Mouse (Mus musculus) forebrain, embryonic 15.5 days (tissue): ENCODE data around the gene Hnrnpr. TPM values are rescaled to one million over a fixed set of nuclear protein-coding genes. Genes with fewer than 3 reads are reported as not detected.

Source experiments
- ATAC-seq: fragments of 200-750 bp; cut with Nextera tagmentation; replicated peaks from 2 replicates; pipeline ENCODE4 v1.8.0; 2017; ENCODE audit warnings: mild to moderate bottlenecking, moderate TSS enrichment, moderate library complexity
- H3K27ac ChIP-seq: fragments of 300-500 bp; sonication (generic); replicated peaks from 2 replicates; pipeline ENCODE4 v1.5.1; 2015; ENCODE audit warnings: mild to moderate bottlenecking, inconsistent platforms
- H3K27me3 ChIP-seq: fragments of 300-500 bp; sonication (generic); 2 replicates; pipeline ENCODE4 v1.6.1; 2015; ENCODE audit warnings: inconsistent platforms
- H3K36me3 ChIP-seq: fragments of 300-500 bp; sonication (generic); 2 replicates; pipeline ENCODE4 v1.6.1; 2015; ENCODE audit warnings: mild to moderate bottlenecking, inconsistent platforms
- H3K4me1 ChIP-seq: fragments of 300-500 bp; sonication (generic); 2 replicates; pipeline ENCODE4 v1.6.1; 2015; ENCODE audit warnings: inconsistent platforms
- H3K4me2 ChIP-seq: fragments of 300-500 bp; sonication (generic); replicated peaks from 2 replicates; pipeline ENCODE4 v1.6.1; 2015; ENCODE audit warnings: mild to moderate bottlenecking, inconsistent platforms
- H3K4me3 ChIP-seq: fragments of 300-500 bp; sonication (generic); 2 replicates; pipeline ENCODE4 v1.5.1; 2015; ENCODE audit warnings: mild to moderate bottlenecking, inconsistent platforms
- H3K9ac ChIP-seq: fragments of 300-500 bp; sonication (generic); replicated peaks from 2 replicates; pipeline ENCODE4 v1.6.1; 2015; ENCODE audit warnings: mild to moderate bottlenecking, inconsistent platforms
- H3K9me3 ChIP-seq: fragments of 300-500 bp; sonication (generic); 2 replicates; pipeline ENCODE4 v1.6.1; 2016; ENCODE audit warnings: inconsistent platforms
- WGBS: fragments of 180-500 bp; shearing (Covaris S2); methylation state at CpG from one replicate; pipeline ENCODE4 v1.1.7; 2015; ENCODE audit warnings: mixed read lengths; 5-methylcytosine and 5-hydroxymethylcytosine counted together
- polyA plus RNA-seq: library from polyadenylated mRNA; unstranded; fragments of >200 nt; fragmentation: Nextera tagmentation; extraction: Ambion mirVana; gene quantifications from 2 replicates; pipeline ENCODE4 v1.2.1, GENCODE M21; 2015

Hnrnpr gene
- polyA plus RNA-seq, 1 experiment from 2014 or later: 258 TPM

DNA sequence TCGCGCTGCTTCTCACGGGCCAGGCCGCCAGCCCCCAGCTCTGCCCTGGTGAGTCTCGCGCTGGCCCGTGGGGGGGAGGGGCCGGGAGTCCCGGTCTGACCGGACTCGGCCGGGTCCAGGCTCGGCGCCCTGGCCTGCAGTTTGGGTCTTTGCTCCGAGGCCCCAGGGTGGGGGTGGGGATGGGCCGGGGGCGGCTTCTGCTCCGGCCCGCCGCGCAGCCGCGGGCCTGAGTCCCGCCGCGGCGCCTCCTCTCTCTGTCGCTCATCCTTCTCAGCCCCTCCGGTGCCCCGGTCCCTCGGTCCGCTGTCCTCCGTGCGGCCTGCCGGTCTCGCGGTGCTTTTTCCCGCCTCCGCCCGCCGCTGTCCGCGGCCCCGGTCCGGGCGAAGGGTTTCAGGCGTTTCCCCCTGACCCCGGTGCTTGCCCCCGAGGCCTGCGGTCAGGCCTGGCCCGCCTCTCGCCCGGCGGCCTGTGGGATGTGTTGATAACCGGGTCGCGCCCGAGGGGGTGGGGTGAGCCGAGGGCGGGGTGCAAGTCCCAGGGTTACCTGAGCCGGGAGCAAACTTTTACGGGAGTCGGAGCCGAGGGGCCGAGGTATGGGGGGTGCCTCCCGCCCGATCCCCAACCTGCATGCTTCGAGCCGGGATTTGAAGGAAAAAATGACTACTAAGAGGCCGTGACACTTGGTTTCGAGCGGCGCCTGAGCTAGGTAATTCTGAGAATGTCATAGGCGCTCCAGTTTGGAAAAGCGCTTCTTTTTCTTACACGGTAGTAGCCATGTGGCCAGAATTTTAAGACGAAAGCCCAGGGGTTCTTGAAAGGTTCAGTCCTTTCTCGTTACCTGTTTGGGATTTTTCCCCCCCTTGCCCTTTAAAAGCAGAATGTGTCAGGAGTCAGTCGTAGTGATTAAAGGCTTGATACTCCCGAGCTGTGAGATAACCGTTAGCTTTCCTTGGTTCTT lies 579 bp downstream of the Hnrnpr start:
- H3K4me3 ChIP-seq: peak overlapping the region; percentile 86
- ATAC-seq: 0 out of 2 replicates have a peak, but pooled peaks have one; percentile 3
- under 1% methylated on average over 80 of the region's 81 CpGs for WGBS
- no peaks in the 10 kb centered on the region; the same call in 1 of the 2 replicates for H3K36me3 ChIP-seq
- H3K27me3 ChIP-seq: no peaks in the 10 kb centered on the region
- H3K9ac ChIP-seq: peak overlapping the region; percentile 94
- peaks cover 42% of the 10 kb centered on the region for H3K4me1 ChIP-seq
- peak overlapping the region; percentile 96 for H3K27ac ChIP-seq
- peak overlapping the region; percentile 79 for H3K4me2 ChIP-seq
- H3K9me3 ChIP-seq: no peaks in the 10 kb centered on the region

DNA sequence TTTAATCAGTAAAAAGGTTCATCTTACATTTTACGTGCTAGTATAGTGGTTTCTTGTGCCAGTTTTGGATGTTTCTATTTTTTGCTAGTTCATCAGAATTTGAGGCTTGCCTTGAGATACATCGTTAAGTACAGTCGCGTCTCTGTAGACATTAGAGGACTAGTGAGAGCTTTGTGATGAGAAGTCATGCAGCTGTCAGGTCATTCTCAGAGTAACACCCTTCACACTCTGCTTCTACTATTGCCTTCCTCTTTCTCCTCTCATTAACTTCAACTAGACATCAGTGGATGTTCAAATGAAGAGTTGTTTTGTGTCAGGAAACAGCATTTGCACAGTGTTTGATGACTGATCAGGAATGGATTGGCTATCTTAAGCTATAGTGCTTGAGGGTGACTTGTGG lies 1.9 kb downstream of the Hnrnpr start:
- 13% methylated on average over 4 of the region's 4 CpGs for WGBS
- ATAC-seq: no peak

DNA sequence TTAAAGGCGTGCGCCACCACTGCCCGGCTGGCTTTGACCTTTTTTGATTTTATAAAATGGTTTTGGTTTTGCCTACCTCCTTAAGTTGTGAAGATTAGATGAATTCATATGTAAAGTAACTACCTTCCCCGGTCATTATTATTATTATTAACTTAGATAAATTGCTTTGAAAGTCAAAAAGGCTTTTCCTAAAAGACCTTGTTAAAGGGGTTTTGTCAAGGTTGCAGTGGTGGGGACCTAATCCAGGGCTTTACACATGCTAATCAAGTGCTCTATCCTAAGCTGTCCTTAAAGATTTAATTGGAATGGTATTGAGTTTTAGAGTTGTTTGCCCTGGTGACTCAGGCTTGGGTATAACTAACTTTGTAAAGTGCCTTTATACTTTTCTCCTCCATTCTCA lies 6.9 kb downstream of the Hnrnpr start:
- no peaks in the 10 kb centered on the region for H3K27me3 ChIP-seq

More for the DNA sequence above, 1.9 kb downstream of the Hnrnpr start:
- Histone ChIP-seq H3K4me2 (peak overlapping the region; percentile 79), H3K27ac (no peak overlapping the region), H3K9ac (peak overlapping the region; percentile 94), H3K36me3 (peaks cover 9% of the 10 kb centered on the region; the same call in 1 of the 2 replicates), H3K27me3 (no peaks in the 10 kb centered on the region), H3K4me1 (peaks cover 42% of the 10 kb centered on the region), H3K4me3 (peak overlapping the region; percentile 86), H3K9me3 (no peaks in the 10 kb centered on the region)

DNA sequence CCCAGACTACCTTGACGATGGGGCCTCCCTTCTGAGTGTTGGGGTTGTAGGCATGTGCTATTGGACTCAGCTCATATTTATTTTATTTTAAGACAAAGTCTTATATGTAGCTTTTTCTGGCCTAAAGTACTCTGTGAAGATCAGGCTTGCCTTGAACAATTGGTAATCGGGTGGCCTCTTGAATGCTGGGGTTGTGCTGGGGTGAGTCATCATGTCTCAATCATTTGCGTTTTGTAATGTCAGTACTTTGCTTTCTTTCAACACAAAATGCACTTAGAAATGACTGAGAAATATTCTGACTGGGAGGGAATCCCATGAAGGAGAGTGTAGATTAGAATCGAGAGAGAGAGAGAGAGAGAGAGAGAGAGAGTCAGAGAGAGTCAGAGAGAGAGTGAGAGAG lies 9.3 kb downstream of the Hnrnpr start:
- H3K27ac ChIP-seq: no peak overlapping the region
- 83% methylated on average over 4 of the region's 4 CpGs for WGBS
- no peaks in the 10 kb centered on the region for H3K9me3 ChIP-seq
- H3K36me3 ChIP-seq: peaks cover 69% of the 10 kb centered on the region
- H3K4me1 ChIP-seq: peaks cover 3% of the 10 kb centered on the region
- no peak overlapping the region for H3K4me2 ChIP-seq
- H3K27me3 ChIP-seq: no peaks in the 10 kb centered on the region
- no peak for ATAC-seq
- H3K9ac ChIP-seq: no peak overlapping the region
- no peak overlapping the region for H3K4me3 ChIP-seq

More for the DNA sequence above, 6.9 kb downstream of the Hnrnpr start:
- Histone ChIP-seq H3K9ac (no peak overlapping the region), H3K27ac (no peak overlapping the region), H3K4me3 (no peak overlapping the region), H3K4me2 (no peak overlapping the region), H3K36me3 (peaks cover 51% of the 10 kb centered on the region), H3K4me1 (peaks cover 26% of the 10 kb centered on the region), H3K9me3 (no peaks in the 10 kb centered on the region)
- ATAC-seq: no peak
- WGBS: 49% methylated on average over 4 of the region's 4 CpGs

DNA sequence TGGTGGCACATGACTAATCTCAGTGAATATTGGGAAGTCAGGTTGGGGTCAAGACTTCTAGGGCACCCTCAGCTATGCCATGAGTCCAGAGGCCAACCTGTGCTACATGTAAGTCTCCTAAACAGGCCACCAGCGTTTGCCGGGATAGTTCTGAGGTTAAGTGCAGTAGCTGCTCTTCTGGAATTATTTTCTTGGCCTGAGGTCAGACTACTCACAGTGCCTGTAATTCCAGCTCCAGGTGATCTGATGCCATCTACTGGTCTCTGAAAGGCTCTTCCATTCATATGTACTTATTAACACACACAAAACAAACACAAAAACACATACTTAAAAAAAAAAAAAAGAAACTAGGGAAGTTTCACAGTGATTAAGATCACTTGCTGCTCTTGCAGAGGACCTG lies 13.5 kb downstream of the Hnrnpr start:
- no peak overlapping the region for H3K4me2 ChIP-seq
- no peaks in the 10 kb centered on the region for H3K9me3 ChIP-seq
- no peak for ATAC-seq
- WGBS: 59% methylated on average over 2 of the region's 2 CpGs
- peaks cover 66% of the 10 kb centered on the region for H3K36me3 ChIP-seq
- H3K4me1 ChIP-seq: no peaks in the 10 kb centered on the region
- H3K4me3 ChIP-seq: no peak overlapping the region
- no peak overlapping the region for H3K9ac ChIP-seq
- no peak overlapping the region for H3K27ac ChIP-seq
- H3K27me3 ChIP-seq: no peaks in the 10 kb centered on the region

DNA sequence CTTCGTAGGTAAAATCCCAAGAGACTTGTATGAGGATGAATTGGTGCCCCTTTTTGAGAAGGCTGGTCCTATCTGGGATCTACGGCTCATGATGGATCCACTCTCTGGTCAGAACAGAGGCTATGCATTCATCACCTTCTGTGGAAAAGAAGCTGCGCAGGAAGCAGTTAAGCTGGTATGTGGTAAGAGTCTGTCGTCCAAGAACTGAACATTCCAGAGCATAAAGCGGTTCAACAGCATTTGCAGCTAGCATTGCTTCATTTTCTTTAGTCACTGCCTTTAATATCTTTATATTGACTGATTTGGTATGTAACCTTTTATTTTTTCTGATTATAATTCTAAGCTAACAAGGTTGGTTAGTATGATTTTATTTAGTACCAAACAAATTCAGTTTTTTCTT lies 16.5 kb downstream of the Hnrnpr start:
- ATAC-seq: no peak
- Histone ChIP-seq H3K27ac (no peak overlapping the region), H3K9ac (no peak overlapping the region), H3K9me3 (no peaks in the 10 kb centered on the region), H3K36me3 (peaks cover 58% of the 10 kb centered on the region), H3K4me1 (no peaks in the 10 kb centered on the region), H3K4me3 (no peak overlapping the region), H3K27me3 (no peaks in the 10 kb centered on the region), H3K4me2 (no peak overlapping the region)
- 91% methylated on average over 5 of the region's 5 CpGs for WGBS

DNA sequence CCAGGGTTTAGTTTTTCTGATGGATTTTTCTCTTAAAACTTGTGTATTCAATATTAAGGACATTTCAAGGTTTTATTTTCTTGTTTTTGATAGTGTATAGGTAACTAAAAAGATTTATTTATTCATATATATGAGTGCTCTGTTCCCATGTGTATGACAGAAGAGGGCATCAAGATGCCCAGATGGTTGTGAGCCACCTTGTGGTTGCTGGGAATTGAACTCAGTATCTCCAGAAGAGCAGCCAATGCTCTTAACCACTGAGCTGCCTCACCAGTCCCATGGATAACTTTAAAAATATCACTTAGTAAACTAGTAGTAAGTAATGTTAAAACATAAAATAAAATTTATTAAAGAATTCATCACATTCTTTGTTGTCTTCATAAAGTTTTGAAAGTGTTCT lies 17.4 kb downstream of the Hnrnpr start:
- no peak overlapping the region for H3K9ac ChIP-seq
- H3K4me2 ChIP-seq: no peak overlapping the region
- no peaks in the 10 kb centered on the region for H3K27me3 ChIP-seq
- no peak for ATAC-seq
- no peaks in the 10 kb centered on the region for H3K4me1 ChIP-seq
- H3K36me3 ChIP-seq: peaks cover 63% of the 10 kb centered on the region
- H3K27ac ChIP-seq: no peak overlapping the region
- H3K9me3 ChIP-seq: no peaks in the 10 kb centered on the region
- no peak overlapping the region for H3K4me3 ChIP-seq

DNA sequence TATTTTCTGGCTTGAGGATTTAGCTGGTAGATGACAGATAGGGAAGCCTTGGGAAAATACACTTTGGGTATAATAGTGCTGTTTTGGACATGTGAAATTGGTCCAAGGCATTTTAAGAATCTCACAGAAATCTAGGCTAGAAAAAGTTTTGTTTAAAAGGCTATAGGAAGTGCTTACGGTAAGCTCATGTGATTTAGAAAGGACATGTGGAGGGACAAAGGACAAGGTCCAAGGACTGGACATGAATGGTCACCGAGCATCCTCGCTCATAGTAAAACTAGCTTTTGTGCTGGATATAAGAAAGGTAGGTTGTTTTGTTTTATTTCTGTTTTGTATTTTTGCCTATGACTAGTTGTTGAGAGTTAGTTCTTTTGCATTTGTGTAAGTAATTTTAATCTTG lies 21.0 kb downstream of the Hnrnpr start:
- Histone ChIP-seq H3K4me3 (no peak overlapping the region), H3K4me1 (no peaks in the 10 kb centered on the region), H3K27ac (no peak overlapping the region), H3K27me3 (no peaks in the 10 kb centered on the region), H3K9me3 (no peaks in the 10 kb centered on the region), H3K9ac (no peak overlapping the region), H3K4me2 (no peak overlapping the region), H3K36me3 (peaks cover 63% of the 10 kb centered on the region)
- no peak for ATAC-seq
- WGBS: 94% methylated on average over 3 of the region's 3 CpGs

DNA sequence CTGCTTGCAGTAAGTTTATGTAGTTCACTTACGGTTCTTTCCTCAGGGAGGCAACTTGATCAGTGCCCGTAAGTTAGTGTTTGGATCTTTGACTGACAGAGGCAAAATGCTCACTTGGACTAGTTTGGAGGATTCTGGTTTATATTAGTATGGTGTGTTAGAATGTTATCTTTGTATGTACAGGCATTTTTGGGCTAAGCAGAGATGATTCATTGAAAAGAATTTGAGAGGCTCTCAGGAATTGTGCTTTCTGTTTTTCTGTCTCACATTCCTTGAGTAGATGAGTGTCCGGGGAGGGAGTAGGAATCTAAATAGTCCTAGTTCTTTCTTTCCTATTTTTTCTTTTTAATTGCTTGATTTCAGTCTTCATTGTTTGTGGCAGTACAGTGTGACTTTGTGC lies 22.4 kb downstream of the Hnrnpr start:
- ATAC-seq: no peak
- H3K27ac ChIP-seq: no peak overlapping the region
- no peaks in the 10 kb centered on the region for H3K9me3 ChIP-seq
- no peak overlapping the region for H3K9ac ChIP-seq
- H3K4me3 ChIP-seq: no peak overlapping the region
- no peaks in the 10 kb centered on the region for H3K4me1 ChIP-seq
- 87% methylated on average over 3 of the region's 3 CpGs for WGBS
- H3K27me3 ChIP-seq: no peaks in the 10 kb centered on the region
- no peak overlapping the region for H3K4me2 ChIP-seq
- peaks cover 65% of the 10 kb centered on the region for H3K36me3 ChIP-seq

DNA sequence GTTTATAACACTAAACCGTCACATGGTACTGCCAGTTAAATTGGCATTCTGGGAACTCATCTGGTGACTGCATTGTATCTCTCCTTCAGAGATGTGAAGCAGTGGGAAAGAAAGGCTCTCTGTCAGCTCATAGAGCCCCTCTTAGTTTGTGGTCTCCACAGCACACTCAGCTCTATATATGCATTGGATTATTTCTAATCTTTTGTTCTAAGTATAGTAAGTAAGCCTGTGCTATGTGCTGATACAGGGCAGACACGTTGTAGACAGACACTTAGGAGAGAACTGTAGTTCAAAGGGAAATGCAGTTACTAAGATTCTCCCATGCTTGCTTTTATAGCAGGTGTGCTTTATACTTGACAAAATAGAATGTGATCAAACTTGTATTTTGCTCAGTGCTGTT lies 24.3 kb downstream of the Hnrnpr start:
- Histone ChIP-seq H3K4me1 (no peaks in the 10 kb centered on the region), H3K9ac (no peak overlapping the region), H3K4me3 (no peak overlapping the region), H3K36me3 (peaks cover 59% of the 10 kb centered on the region), H3K27me3 (no peaks in the 10 kb centered on the region), H3K4me2 (no peak overlapping the region), H3K27ac (no peak overlapping the region), H3K9me3 (no peaks in the 10 kb centered on the region)
- WGBS: 67% methylated on average over 2 of the region's 2 CpGs
- ATAC-seq: no peak

DNA sequence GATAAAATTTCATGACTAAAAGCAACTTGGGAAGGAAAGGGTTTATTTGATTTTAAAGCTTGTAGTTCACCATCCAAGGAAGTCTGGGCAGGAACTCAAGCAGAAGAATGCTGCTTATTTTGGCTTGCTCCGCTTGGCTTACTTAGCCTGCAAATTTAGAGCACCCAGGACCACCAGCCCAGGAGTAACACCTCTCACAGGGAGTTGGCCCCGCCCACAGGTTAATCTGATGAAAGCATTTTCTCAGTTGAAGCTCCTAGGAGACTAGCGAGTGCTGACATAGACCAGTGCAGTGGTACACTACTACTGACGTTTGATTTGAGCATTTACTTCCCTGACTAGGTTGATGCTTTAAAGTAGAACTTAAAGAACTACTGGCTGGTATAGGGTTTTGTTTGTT lies 26.4 kb downstream of the Hnrnpr start:
- 68% methylated on average over 4 of the region's 4 CpGs for WGBS
- Histone ChIP-seq H3K4me3 (no peak overlapping the region), H3K36me3 (peaks cover 53% of the 10 kb centered on the region), H3K27me3 (no peaks in the 10 kb centered on the region), H3K4me1 (no peaks in the 10 kb centered on the region), H3K9ac (no peak overlapping the region), H3K27ac (no peak overlapping the region), H3K4me2 (no peak overlapping the region), H3K9me3 (no peaks in the 10 kb centered on the region)
- ATAC-seq: no peak

DNA sequence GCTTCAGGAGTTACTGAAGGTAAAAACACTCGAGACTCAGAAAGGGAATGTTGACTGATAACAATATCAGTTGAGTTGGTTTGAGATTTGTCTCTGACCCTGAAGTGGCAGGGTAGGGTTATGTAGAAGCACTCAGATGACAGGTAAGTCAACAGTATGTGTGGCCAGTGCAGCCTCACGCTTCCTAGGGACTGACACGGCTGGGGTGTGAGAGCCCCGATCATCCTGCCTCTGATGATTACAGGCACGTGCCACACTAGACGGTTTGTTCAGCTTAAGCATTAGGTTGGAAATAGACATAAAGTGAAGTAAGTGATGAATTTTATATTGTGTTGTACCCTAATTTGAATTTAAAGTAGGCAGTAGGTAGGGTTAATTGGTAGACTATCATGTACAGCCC lies 38.9 kb downstream of the Hnrnpr start:
- Histone ChIP-seq H3K27ac (no peak overlapping the region), H3K4me1 (no peaks in the 10 kb centered on the region), H3K4me3 (no peak overlapping the region), H3K36me3 (peaks cover 62% of the 10 kb centered on the region), H3K9me3 (no peaks in the 10 kb centered on the region), H3K9ac (no peak overlapping the region), H3K27me3 (no peaks in the 10 kb centered on the region), H3K4me2 (no peak overlapping the region)
- 95% methylated on average over 6 of the region's 6 CpGs for WGBS
- no peak for ATAC-seq

DNA sequence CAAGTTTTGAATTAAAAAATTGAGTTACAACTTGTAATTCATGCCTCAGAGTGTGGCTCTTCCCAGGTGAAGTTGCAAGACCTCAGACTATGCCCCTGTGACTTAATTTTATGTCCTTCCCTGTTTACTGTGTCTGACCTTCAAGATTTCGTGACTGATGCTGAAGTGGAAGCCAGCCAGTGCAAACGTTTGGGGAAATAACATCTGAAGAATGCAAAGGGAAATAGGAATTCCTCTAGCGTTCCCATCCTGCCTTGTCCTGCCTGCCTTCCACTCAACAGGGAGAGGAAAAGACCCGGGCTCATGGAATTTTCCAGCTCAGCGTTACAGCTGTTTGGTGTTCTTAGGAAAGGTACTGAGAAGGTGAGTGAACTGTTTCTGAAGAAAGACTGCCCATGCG lies 46.3 kb downstream of the Hnrnpr start:
- peaks cover 72% of the 10 kb centered on the region for H3K36me3 ChIP-seq
- no peak overlapping the region for H3K4me2 ChIP-seq
- H3K27ac ChIP-seq: no peak overlapping the region
- H3K27me3 ChIP-seq: no peaks in the 10 kb centered on the region
- no peak for ATAC-seq
- no peaks in the 10 kb centered on the region for H3K4me1 ChIP-seq
- no peak overlapping the region for H3K4me3 ChIP-seq
- no peaks in the 10 kb centered on the region for H3K9me3 ChIP-seq
- WGBS: 86% methylated on average over 6 of the region's 6 CpGs
- no peak overlapping the region for H3K9ac ChIP-seq
